Mouse (Mus musculus): ENCODE results near the gene Ip6k3. TPM values are rescaled to one million over a fixed set of nuclear protein-coding genes. Genes with fewer than 3 reads are reported as not detected.

Gene Ip6k3
- polyA plus RNA-seq, 1 experiment from 2014 or later: not detected

DNA sequence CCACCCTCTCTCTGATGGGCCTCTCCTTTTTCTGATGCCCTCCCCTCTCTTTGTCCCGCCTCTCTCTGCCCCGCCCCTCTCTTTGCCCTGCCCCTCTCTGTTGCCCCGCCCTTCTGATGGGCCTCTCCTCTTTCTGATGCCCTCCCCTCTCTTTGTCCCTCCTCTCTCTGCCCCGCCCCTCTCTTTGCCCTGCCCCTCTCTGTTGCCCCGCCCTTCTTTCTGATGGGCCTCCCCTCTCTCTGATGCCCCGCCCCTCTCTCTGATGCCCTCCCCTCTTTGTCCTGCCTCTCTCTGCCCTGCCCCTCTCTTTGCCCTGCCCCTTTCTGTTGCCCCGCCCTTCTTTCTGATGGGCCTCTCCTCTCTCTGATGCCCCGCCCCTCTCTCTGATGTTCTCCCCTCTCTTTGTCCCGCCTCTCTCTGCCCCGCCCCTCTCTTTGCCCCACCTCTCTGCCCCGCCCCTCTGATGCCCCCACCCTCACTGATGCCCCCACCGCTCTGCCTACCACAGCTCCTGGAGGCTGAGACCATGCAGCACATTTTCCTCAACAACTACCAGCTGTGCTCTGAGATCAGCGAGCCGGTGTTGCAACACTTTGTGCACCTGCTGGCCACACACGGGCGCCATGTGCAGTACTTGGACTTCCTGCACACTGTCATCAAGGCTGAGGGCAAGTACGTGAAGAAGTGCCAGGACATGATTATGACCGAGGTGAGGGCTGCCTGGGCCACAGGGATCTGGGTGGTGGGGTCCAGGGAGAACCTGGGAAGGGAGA is 61.7 kb downstream of the Ip6k3 start:
- DNase-seq (ENCODE audit: low spot score) (no peak), ATAC-seq (replicated peaks; ENCODE audit: low FRiP score, low TSS enrichment, low read depth) (peak; percentile 16; the same call in 1 of the 2 replicates)
- WGBS: 77% methylated on average over 18 of the region's 18 CpGs
- Histone ChIP-seq H3K27ac (ENCODE audit: low read depth) (no peak overlapping the region), H3K9ac (ENCODE audit: low read length) (no peak overlapping the region), H3K4me1 (replicated peaks; ENCODE audit: control insufficient read depth, insufficient read depth, low read length) (no peaks in the 10 kb centered on the region), H3K4me2 (ENCODE audit: low read length) (no peak overlapping the region), H3K9me3 (ENCODE audit: control insufficient read depth, low read length) (no peaks in the 10 kb centered on the region), H3K36me3 (ENCODE audit: control insufficient read depth, insufficient read depth, low read length) (peaks cover 5% of the 10 kb centered on the region; the same call in 1 of the 2 replicates), H3K4me3 (ENCODE audit: low read depth, low read length) (no peak overlapping the region), H3K27me3 (replicated peaks; ENCODE audit: control insufficient read depth, insufficient read depth, low read length) (no peaks in the 10 kb centered on the region)

DNA sequence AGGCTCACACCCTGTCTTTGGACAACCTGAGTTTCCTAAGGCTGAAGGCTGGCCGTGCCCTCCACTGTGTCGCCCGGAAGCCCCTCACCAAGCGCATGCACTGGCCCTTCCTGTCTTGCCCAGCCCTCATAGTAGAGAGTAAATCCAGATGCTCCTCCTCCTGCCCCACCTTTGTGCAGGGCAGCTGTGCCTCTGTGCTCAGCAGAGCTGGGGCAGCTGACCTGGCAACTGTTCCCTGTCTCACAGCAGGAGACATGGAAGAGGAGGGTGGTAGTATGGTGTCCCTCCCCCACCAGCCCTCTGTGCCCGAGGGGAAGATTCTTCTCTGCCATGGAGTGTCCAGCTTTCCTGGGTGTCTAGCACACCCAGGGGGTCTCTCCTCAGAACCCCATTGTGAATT is 65.9 kb downstream of the Ip6k3 start:
- DNase-seq (ENCODE audit: low spot score): no peak
- no peak overlapping the region for H3K4me3 ChIP-seq (ENCODE audit: low read depth, low read length)
- WGBS: 73% methylated on average over 5 of the region's 5 CpGs

DNA sequence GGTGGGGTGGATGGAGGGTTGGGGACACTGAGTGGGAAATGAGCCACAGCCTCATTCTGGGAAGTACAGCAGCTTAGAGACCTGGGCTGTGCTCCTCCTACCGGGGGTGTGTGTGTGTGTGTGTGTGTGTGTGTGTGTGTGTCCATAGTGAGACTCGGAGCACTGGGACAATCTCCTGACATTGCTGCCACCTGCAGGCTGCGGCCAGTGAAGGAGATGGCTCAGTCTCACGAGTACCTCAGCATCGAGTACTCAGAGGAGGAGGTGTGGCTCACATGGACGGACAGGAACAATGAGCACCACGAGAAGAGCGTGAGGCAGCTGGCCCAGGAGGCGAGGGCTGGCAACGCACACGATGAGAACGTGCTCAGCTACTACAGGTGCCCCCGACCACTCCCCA is 71.9 kb downstream of the Ip6k3 start:
- 43% methylated on average over 13 of the region's 13 CpGs for WGBS
- DNase-seq (ENCODE audit: low spot score) (no peak), ATAC-seq (replicated peaks; ENCODE audit: low FRiP score, low TSS enrichment, low read depth) (peak; percentile 29; the same call in 1 of the 2 replicates)
- H3K4me2 ChIP-seq (ENCODE audit: low read length): no peak overlapping the region
- no peaks in the 10 kb centered on the region for H3K9me3 ChIP-seq (ENCODE audit: control insufficient read depth, low read length)
- H3K9ac ChIP-seq (ENCODE audit: low read length): no peak overlapping the region
- H3K27me3 ChIP-seq (replicated peaks; ENCODE audit: control insufficient read depth, insufficient read depth, low read length): no peaks in the 10 kb centered on the region
- no peak overlapping the region for H3K4me3 ChIP-seq (ENCODE audit: low read depth, low read length)
- no peaks in the 10 kb centered on the region for H3K4me1 ChIP-seq (replicated peaks; ENCODE audit: control insufficient read depth, insufficient read depth, low read length)
- no peak overlapping the region for H3K27ac ChIP-seq (ENCODE audit: low read depth)
- H3K36me3 ChIP-seq (ENCODE audit: control insufficient read depth, insufficient read depth, low read length): peaks cover 25% of the 10 kb centered on the region; the same call in 1 of the 2 replicates

More for the DNA sequence above, 65.9 kb downstream of the Ip6k3 start:
- H3K4me2 ChIP-seq (ENCODE audit: low read length): no peak overlapping the region
- H3K4me1 ChIP-seq (replicated peaks; ENCODE audit: control insufficient read depth, insufficient read depth, low read length): no peaks in the 10 kb centered on the region
- H3K9me3 ChIP-seq (ENCODE audit: control insufficient read depth, low read length): no peaks in the 10 kb centered on the region
- ATAC-seq (replicated peaks; ENCODE audit: low FRiP score, low TSS enrichment, low read depth): no peak
- H3K9ac ChIP-seq (ENCODE audit: low read length): no peak overlapping the region
- no peak overlapping the region for H3K27ac ChIP-seq (ENCODE audit: low read depth)
- H3K27me3 ChIP-seq (replicated peaks; ENCODE audit: control insufficient read depth, insufficient read depth, low read length): no peaks in the 10 kb centered on the region
- H3K36me3 ChIP-seq (ENCODE audit: control insufficient read depth, insufficient read depth, low read length): peaks cover 13% of the 10 kb centered on the region; the same call in 1 of the 2 replicates

Other genes starting within 250 kb of the Ip6k3 start
- 6.0 and 6.4 TPM in 2 replicates for gene Phf1, start 234.7 kb downstream of the Ip6k3 start, polyA plus RNA-seq (2014; fragmentation: Nextera tagmentation; extraction: Ambion mirVana)
- 195 and 197 TPM in 2 replicates for gene Cuta, start 228.2 kb downstream of the Ip6k3 start, polyA plus RNA-seq (2014; fragmentation: Nextera tagmentation; extraction: Ambion mirVana)
- gene Syngap1, start 226.5 kb downstream of the Ip6k3 start, polyA plus RNA-seq (2014; fragmentation: Nextera tagmentation; extraction: Ambion mirVana): 2.2 and 2.4 TPM in 2 replicates
- gene Zbtb9, start 194.6 kb downstream of the Ip6k3 start, polyA plus RNA-seq (2014; fragmentation: Nextera tagmentation; extraction: Ambion mirVana): 9.8 and 12.8 TPM in 2 replicates
- 10.1 and 11.2 TPM in 2 replicates for gene Bak1, start 138.8 kb downstream of the Ip6k3 start, polyA plus RNA-seq (2014; fragmentation: Nextera tagmentation; extraction: Ambion mirVana)
- gene Itpr3, start 110.5 kb downstream of the Ip6k3 start, polyA plus RNA-seq (2014; fragmentation: Nextera tagmentation; extraction: Ambion mirVana): 14.2 and 16.5 TPM in 2 replicates
- 335 and 353 TPM in 2 replicates for gene Uqcc2, start 33.9 kb downstream of the Ip6k3 start, polyA plus RNA-seq (2014; fragmentation: Nextera tagmentation; extraction: Ambion mirVana)
- gene Lemd2, start 36.7 kb upstream of the Ip6k3 start, polyA plus RNA-seq (2014; fragmentation: Nextera tagmentation; extraction: Ambion mirVana): 13.4 and 15.7 TPM in 2 replicates